Mouse (Mus musculus): ENCODE results near the gene Olfr1359.
"Not testable (repeated sequence)": the region's sequence is repeated elsewhere in the genome, so short reads cannot be mapped to it uniquely, and the experiment has no call there.

The Olfr1359 gene

DNA sequence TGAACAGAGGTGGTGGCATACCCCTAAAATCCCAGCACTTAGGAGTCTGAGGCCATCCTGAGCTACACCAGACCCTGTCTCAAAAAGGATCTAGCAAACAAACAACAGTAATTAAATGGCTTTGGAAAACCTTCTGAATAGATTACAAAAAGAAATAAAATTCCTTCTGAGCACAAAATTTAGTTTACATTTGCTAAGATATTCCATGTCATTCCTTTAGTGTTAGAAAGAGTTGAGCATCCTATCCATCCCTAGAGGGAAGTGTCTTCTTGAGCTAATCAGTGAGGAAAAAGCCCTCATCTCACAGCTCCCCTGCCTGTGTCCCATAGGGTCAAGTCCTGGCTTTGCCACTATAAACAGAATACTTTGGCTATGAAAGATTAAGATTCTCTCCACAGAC is at the start of gene Olfr1359:
Gene Olfr1359, plus strand, starts transcription at position 301 of the 400 bp plus-strand sequence.
- no peak for DNase-seq (ENCODE audit: low spot score)

- no peak for DNase-seq (ENCODE audit: low spot score)
These were observed 34.6 kb upstream of the Olfr1359 start, which contains the start of gene Olfr1361 for GRCm38 (mm10) chr13:21663286-21663685. Gene Olfr1361 (minus strand): TSS chr13:21663386.

DNA sequence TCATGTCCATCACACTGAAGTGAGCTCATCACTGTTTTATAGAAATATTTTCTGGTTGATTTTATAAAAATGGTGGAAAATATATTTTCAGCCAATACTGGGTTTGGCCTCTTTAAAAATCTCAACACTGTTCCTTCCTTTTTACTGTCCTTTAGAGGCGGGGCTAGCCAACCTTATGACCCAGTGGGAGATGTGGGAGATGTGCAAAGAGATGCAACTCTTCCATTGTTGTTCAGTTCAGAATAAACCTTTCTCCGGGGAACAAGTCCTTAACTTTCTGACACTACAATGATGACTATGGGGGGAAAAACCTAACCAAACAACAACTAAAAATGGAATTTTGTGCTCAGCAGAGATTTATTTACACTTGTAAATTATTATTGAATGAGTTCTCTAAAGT is 20.6 kb upstream of the Olfr1359 start, which contains the start of gene Olfr1360:
Gene Olfr1360, minus strand, starts transcription at position 101 of the 400 bp plus-strand sequence.
- no peak for DNase-seq (ENCODE audit: low spot score)

GRCm38 (mm10) chr13:21706669-21707068 is 8.8 kb downstream of the Olfr1359 start:
- no peak for DNase-seq (ENCODE audit: low spot score)

DNA sequence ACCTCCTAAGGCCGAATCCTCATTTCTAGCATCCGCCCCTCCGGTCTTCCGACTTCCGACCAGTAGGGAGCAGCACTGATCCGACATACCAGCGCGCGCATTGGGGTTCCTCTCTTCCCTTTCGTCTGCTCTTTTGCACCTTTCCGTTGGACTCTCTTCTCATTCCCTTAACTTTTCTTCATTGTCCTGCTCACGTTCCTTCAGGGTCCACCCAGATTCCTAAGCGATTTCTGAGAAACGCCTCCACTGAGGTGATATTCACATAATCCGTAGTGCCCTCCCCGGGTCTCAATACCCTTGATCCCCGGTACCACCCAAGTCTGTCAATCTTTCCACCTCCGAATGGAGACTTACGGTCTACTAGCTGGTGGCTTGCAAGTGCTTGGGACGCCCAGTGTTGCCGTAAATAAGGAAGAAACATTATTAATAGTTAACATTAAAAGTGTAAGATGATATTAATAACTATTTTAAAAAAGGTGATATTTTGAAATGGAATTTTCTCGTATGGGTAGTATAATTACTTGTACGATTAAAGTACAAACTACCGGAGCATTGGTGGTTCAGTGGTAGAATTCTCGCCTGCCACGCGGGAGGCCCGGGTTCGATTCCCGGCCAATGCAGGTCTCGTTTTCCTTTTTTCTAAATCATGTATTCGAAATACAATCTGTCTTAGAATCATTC is 12.3 kb downstream of the Olfr1359 start:
- DNase-seq (ENCODE audit: low spot score): peak; percentile 60

GRCm38 (mm10) chr13:21710821-21711525 is 13.1 kb downstream of the Olfr1359 start:
- DNase-seq (ENCODE audit: low spot score): no peak

DNA sequence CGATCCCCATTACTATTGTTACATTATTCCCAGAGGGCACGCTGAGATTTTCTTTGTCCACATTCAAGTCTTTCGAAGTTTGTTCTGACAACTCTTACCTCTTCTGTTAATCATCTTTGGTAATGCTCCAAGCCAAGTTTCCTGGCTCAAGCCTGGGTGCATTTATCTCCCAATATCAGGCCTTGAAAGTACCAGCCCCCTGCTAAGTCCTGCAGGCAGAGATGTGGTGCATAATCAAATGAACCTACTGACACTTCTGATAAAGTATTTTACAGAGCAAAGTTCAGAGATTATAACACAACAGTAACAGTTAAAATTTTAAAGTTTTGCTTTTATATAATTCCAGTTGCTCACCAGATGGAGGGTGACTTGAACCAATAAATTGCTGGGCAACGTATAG is 13.8 kb downstream of the Olfr1359 start:
- no peak for DNase-seq (ENCODE audit: low spot score)

- DNase-seq (ENCODE audit: low spot score): no peak
These were observed 16.8 kb downstream of the Olfr1359 start for GRCm38 (mm10) chr13:21714725-21715124.

- no peak for DNase-seq (ENCODE audit: low spot score)
These were observed 17.4 kb downstream of the Olfr1359 start for GRCm38 (mm10) chr13:21715131-21715863.

DNA sequence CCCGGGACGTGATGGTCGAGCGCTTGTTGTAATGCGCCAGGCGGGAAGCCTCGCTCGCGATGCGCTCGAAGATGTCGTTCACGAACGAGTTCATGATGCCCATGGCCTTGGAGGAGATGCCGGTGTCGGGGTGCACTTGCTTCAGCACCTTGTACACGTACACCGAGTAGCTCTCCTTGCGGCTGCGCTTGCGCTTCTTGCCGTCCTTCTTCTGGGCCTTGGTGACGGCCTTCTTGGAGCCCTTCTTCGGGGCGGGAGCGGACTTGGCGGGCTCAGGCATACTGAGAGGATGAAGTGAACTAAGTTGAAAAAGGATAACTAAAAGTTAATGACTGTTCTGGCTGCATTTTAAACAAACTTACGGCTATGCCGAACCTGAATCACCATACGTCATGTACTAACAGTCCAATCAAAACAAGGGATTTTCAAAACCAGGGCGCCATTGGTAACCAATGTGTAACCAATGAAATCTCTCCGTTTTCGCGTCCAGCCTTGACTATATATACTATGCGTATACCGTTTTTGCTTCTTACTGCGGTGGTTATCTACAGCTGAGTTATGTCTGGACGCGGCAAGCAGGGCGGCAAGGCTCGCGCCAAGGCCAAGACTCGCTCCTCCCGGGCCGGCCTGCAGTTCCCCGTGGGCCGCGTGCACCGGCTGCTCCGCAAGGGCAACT is 18.1 kb downstream of the Olfr1359 start, which contains the start of the genes Hist1h2bl and Hist1h2ai:
Gene Hist1h2bl, minus strand, starts transcription at position 280 of the 676 bp plus-strand sequence.
Gene Hist1h2ai, plus strand, starts transcription at position 559 of the 676 bp plus-strand sequence.
- not testable (repeated sequence) for DNase-seq (ENCODE audit: low spot score)

GRCm38 (mm10) chr13:21716540-21717391 is 18.9 kb downstream of the Olfr1359 start:
- DNase-seq (ENCODE audit: low spot score): not testable (repeated sequence)

DNA sequence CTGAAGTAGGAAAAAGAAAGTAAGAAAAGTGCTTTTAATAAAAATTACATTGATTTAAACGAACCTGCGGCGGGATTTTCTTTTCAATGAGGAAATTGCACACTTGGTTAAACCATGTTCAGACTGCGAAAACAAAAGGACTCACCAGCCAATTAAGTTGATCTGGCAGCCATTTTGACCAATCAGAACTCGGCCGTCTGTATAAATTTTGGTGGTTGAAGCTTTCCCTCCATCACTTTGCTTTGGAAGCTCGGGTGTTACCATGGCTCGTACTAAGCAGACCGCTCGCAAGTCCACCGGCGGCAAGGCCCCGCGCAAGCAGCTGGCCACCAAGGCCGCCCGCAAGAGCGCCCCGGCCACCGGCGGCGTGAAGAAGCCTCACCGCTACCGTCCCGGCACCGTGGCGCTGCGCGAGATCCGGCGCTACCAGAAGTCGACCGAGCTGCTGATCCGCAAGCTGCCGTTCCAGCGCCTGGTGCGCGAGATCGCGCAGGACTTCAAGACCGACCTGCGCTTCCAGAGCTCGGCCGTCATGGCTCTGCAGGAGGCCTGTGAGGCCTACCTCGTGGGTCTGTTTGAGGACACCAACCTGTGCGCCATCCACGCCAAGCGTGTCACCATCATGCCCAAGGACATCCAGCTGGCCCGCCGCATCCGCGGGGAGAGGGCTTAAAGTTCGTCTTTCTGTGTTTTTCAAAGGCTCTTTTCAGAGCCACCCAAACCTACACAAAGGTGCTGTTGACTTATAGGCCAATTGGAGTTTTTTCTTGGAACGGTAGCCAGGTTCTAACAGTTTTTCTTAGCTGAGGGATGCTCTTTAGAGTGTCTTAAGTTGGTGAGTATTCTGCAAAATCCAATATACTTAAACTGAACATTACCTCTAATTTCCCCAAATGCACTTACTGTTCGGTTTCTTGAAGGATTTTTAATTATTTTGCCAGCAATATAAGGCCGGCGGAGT is 19.8 kb downstream of the Olfr1359 start, which contains the start of gene Hist1h3h:
Gene Hist1h3h, plus strand, starts transcription at position 263 of the 961 bp plus-strand sequence.
- not testable (repeated sequence) for DNase-seq (ENCODE audit: low spot score)

GRCm38 (mm10) chr13:21718381-21719080 is 20.6 kb downstream of the Olfr1359 start:
- DNase-seq (ENCODE audit: low spot score): no peak

- DNase-seq (ENCODE audit: low spot score): not testable (repeated sequence)
These were observed 23.3 kb downstream of the Olfr1359 start for GRCm38 (mm10) chr13:21721107-21721756.

DNA sequence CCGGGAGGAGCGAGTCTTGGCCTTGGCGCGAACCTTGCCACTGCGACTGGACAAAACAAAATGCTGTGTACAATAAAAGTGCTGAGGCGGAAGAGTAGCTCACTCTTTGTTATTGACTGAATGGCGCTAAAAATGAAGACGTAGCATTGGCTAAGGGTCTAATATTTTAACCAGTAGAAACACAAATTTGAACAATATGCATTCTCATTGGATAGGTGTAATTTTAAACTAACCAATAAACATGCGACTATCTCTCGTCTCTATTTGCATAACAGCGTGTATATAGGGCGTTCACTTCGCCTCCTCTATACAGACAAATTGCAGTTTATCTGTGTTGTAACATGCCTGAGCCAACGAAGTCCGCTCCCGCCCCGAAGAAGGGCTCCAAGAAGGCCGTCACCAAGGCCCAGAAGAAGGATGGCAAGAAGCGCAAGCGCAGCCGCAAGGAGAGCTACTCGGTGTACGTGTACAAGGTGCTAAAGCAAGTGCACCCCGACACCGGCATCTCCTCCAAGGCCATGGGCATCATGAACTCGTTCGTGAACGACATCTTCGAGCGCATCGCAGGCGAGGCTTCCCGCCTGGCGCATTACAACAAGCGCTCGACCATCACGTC is 24.0 kb downstream of the Olfr1359 start, which contains the start of gene Hist1h2bm:
Gene Hist1h2bm, plus strand, starts transcription at position 288 of the 616 bp plus-strand sequence.
- DNase-seq (ENCODE audit: low spot score): not testable (repeated sequence)

- DNase-seq (ENCODE audit: low spot score): no peak
These were observed 24.5 kb downstream of the Olfr1359 start for GRCm38 (mm10) chr13:21722373-21722925.

All from urinary bladder, postnatal 10 days (tissue).